Mouse (Mus musculus) testis, adult 2 months (tissue): Measurements from ENCODE around the gene Hfm1.

Experiments
- CTCF ChIP-seq: fragments of 200-500 bp; IDR thresholded peaks from 2 replicates; pipeline ENCODE4 v1.5.1; 2012; ENCODE audit warnings: low read depth, mild to moderate bottlenecking, inconsistent platforms, low read length, moderate library complexity; ENCODE audit not compliant: control insufficient read depth, insufficient read depth, insufficient replicate concordance
- POLR2A ChIP-seq: fragments of 200-500 bp; IDR thresholded peaks from 2 replicates; pipeline ENCODE4 v1.6.1; 2012; ENCODE audit warnings: low read depth, mild to moderate bottlenecking, inconsistent platforms, low read length, moderate library complexity; ENCODE audit not compliant: control insufficient read depth

DNA sequence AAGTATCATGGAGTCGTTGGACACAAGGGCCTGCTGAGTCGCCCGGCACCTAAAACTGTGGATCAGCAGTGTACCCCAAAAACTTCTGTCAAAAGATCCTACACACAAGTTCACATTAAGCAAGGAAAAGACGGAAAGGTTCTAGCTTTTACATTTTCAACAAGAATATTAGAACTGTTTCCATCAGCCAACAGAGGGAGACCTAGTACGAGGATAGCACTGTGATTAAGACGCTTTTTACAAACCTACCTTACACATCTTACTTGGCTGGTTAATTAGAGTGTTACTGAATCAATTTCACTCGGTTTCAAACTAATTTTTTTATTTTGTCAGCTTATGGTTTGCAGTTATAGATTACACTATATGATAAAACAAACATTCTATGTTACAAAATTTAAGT lies 47.8 kb upstream of the Hfm1 start:
- TF ChIP-seq CTCF (no peak), POLR2A (no peak)
